Mouse (Mus musculus): Measurements from ENCODE around the gene Ifrd2.

GRCm38 (mm10) chr9:107583174-107583573, 4.3 kb upstream of the Ifrd2 start:
- no peak for TF ChIP-seq TAL1 (conservative IDR thresholded peaks at IDR 0.05; ENCODE audit: low read depth, low read length)
- TF ChIP-seq CTCF (IDR thresholded peaks at IDR 0.05; ENCODE audit: low read depth, low read length): no peak
- TF ChIP-seq POLR2AphosphoS5 (IDR thresholded peaks at IDR 0.05; ENCODE audit: insufficient replicate concordance, low read depth, low read length): no peak
- no peak for TF ChIP-seq GATA2 (IDR thresholded peaks at IDR 0.05; ENCODE audit: borderline replicate concordance, low read depth, low read length)
- no peak for TF ChIP-seq GATA1 (IDR thresholded peaks at IDR 0.05; ENCODE audit: borderline replicate concordance, low read length)

All from G1E (cell line).